Mouse (Mus musculus) cerebellum, postnatal 4 days (tissue): ENCODE measurements at regions not wholly inside any gene's neighbourhood (a gene's known extent, or its start where the extent isn't known, plus 50 kb on each side); places are given as distances from the start of the nearest gene placed in this dataset.

Experiments
- DNase-seq, 2 experiments: peaks; one replicate each; pipeline ENCODE4 v3.0.0; 2022; ENCODE audit warnings: low spot score in 2 of 2, mixed read lengths in 1 of 2

- no peak for DNase-seq
Observed at GRCm38 (mm10) chr2:74463407-74463806, 115.8 kb downstream of the Lnpk start.

- no peak for DNase-seq
Observed at GRCm38 (mm10) chr2:74461211-74461844, 117.9 kb downstream of the Lnpk start.

DNA sequence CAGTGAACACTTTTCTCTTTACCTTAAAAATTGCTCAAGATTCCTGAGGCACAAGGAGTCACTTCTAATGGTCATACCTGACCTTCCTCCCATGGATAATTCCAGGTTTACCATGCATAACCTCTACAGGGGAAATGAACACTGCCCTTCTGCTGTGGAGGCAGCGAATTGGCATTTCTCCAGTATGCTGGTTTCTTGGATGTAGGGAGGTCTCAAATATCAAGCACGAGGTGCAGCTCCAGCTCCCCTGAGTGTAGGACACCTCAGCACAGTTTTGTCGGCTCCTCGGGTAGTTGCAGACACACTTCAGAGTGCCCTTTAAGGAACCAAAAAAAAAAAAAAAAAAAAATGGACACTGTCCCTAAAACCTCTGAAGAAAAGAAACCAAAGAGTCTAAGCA is 124.8 kb downstream of the Lnpk start:
- DNase-seq: no peak

DNA sequence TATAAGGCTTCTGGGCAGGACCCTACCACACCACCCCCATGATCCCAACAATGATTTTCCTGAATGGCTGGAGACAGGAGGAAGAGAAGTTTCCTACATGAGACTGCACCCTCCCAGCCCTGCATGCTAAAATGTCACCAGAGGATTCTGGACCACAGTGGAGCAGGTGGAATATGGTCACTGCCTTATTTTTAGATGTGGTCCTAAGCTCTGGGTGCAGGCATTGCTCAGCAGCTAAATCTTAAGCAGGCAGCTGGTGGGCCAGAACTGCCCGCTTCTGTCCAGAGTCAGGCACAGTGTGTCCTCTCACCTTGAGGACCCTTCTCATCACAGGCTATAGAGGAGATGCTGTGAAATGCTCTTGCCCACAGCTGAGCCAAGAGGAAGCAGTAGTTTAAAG is 126.6 kb downstream of the Lnpk start:
- DNase-seq: no peak

DNA sequence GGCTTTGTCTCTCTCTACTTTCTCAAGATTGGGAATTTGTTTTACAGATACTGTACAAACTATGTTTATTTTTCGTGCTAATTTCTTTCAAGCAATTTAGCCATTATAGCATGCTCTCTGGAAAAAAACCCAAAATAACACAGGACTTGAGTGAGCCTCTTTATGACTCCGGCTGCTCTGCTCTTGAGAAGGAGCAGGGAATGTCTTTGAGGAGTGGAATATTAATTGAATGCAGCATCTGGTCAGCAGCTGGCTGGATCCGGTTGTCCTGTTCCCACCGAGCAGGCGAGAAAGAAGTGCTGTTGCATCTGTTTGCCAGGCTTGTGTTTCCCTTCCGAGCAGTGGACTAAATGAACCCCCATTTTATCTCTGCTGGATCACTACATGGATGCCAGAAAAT is 127.7 kb downstream of the Lnpk start:
- DNase-seq: peak in 1 of 2 experiments; percentile 5

GRCm38 (mm10) chr2:74451038-74451437 is 128.2 kb downstream of the Lnpk start:
- DNase-seq: no peak

DNA sequence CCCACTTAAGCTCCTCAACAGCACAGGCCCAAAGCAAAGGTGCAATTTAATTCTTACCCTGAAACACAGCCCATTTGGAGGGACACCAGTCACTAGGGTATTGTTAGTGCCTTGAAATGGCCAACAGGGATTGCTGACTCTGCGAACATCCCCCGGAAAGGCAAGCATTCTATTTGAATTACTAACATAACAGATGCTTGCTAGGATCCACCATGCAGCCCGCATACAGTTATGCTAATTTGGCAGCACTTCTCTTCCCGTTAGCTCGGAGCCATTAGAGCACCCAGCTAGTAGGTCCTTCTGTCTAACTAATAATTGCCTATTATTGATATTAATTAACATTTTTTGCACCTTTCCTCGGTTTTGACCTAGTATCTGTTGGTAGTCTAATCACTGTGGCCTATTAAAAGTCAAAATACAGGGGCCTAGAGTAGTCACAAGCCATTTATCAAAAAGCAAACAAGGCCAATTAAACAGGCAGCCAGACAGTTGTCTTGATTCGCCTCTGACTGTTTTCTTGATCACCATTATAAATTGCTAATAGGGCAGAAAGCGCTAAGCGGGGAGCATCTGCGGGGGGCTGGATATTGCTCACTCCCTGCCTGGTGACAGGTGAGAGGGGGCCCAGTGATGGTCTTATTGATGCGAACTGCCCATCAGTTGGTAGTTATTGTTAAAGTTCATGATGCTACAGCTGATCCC is 129.0 kb downstream of the Lnpk start:
- DNase-seq: no peak

GRCm38 (mm10) chr2:74435184-74435911 is 143.9 kb downstream of the Lnpk start:
- DNase-seq: no peak

- DNase-seq: peak in 1 of 2 experiments; percentile 37
Observed at GRCm38 (mm10) chr2:74426746-74427145, 152.5 kb downstream of the Lnpk start.

DNA sequence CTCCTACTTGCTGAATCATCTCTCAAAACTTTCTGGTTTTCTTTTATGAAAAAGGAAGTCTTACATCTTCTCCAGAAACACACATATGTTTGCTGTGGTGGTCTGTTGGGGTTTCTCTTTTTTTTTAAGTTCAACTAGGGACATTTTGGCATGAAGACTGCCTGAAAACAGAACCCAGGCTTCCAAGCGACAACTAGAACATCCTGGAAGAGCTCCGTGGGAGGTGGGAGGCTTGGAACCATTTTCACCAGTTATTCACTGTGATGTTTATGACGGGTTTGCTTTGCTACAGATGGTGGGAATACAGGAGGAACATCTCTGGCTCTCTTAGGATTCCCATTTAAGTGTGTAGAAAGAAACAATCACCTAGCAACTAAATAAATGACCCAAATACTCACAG is 154.5 kb downstream of the Lnpk start:
- DNase-seq: no peak

- no peak for DNase-seq
Observed at GRCm38 (mm10) chr2:74416097-74416496, 163.1 kb downstream of the Lnpk start.

GRCm38 (mm10) chr2:74414721-74415120 is 164.5 kb downstream of the Lnpk start:
- no peak for DNase-seq

GRCm38 (mm10) chr2:74409856-74410404 is 169.3 kb downstream of the Lnpk start:
- DNase-seq: no peak

- DNase-seq: no peak
Observed at GRCm38 (mm10) chr2:74404493-74404892, 174.7 kb downstream of the Lnpk start.

GRCm38 (mm10) chr2:74391064-74391463 is 188.2 kb downstream of the Lnpk start:
- DNase-seq: no peak

- no peak for DNase-seq
Observed at GRCm38 (mm10) chr2:74388078-74388477, 191.2 kb downstream of the Lnpk start.

- no peak for DNase-seq
Observed at GRCm38 (mm10) chr2:74384918-74385317, 194.3 kb downstream of the Lnpk start.

GRCm38 (mm10) chr2:74380574-74381287 is 198.5 kb downstream of the Lnpk start:
- no peak for DNase-seq

- no peak for DNase-seq
Observed at GRCm38 (mm10) chr2:74378709-74379108, 200.5 kb downstream of the Lnpk start.

DNA sequence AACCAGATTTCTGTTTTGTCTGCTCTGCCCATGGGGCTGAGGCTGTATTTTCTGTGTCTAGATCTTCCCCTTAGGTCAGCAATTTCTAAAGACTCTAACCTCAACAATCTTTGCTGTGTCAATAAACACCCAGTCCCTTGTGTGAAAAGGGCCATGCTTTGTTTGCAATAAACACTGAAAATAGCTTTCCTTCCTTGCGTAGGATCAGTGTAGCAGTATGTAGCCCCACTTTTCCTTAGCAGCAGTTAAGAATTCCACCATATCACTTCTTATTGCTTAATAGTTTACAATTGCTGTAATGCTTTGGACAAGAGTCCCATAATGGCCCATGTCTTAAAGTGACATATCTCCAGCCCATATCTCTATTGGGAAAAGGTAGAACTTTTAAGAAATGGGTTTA is 205.3 kb downstream of the Lnpk start:
- no peak for DNase-seq

- DNase-seq: no peak
Observed at GRCm38 (mm10) chr2:74373056-74373455, 206.2 kb downstream of the Lnpk start.

DNA sequence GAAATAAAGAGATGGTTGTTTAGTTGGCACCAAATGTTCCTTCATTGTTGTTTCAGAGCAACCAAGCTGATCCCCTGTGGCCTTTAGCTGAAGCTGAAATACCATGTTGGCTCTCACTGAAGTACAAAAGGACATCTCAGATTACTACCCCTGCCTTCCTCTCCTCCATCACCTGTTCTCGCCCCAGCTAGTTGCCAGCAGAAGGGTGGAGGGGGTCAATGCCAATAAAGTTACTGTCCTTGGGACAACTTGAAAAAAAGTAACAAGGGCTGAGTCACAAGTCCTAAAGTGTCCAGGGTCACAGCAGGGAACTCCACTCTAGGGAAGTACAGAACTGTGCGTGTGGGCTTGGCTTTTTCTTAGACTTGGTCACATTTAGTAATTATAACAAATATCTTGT is 216.0 kb downstream of the Lnpk start:
- DNase-seq: no peak
